Mouse (Mus musculus): ENCODE measurements around the gene Rapgef1.

- TF ChIP-seq CTCF (IDR thresholded peaks at IDR 0.05): no peak
- TF ChIP-seq EP300 (IDR thresholded peaks at IDR 0.05): peak; percentile 44; the same call in 1 of the 2 replicates
Measured at GRCm38 (mm10) chr2:29632168-29632662, 12.7 kb downstream of the Rapgef1 start.

Measured in lung, postnatal 0 days (tissue).